Mouse (Mus musculus): ENCODE measurements at regions not wholly inside any gene's neighbourhood (a gene's known extent, or its start where the extent isn't known, plus 50 kb on each side); places are given as distances from the start of the nearest gene placed in this dataset.

GRCm38 (mm10) chr1:136693421-136693820, 68.7 kb downstream of the Zfp281 start:
- TF ChIP-seq CTCF (conservative IDR thresholded peaks at IDR 0.05; ENCODE audit: low read length) = no peak
- no peak for TF ChIP-seq NANOG (IDR thresholded peaks at IDR 0.05; ENCODE audit: borderline replicate concordance, low read length)
- no peak for TF ChIP-seq POU5F1 (IDR thresholded peaks at IDR 0.05; ENCODE audit: borderline replicate concordance, low read length)
